Mouse (Mus musculus) liver, embryonic 11.5 days (tissue): ENCODE data around the gene Tesc. TPM values are rescaled to one million over a fixed set of nuclear protein-coding genes. Genes with fewer than 3 reads are reported as not detected.

Source experiments
- ATAC-seq: fragments of 200-750 bp; cut with Nextera tagmentation; replicated peaks from 2 replicates; pipeline ENCODE4 v1.8.0; 2017; ENCODE audit warnings: moderate number of reproducible peaks, mild to moderate bottlenecking, moderate TSS enrichment, moderate library complexity; ENCODE audit not compliant: low FRiP score
- DNase-seq: peaks from one replicate; pipeline ENCODE4 v3.0.0-alpha.2; 2017; ENCODE audit warnings: low spot score
- H3K27ac ChIP-seq: fragments of 300-500 bp; sonication (generic); 2 replicates; pipeline ENCODE4 v1.5.1; 2014; ENCODE audit warnings: mild to moderate bottlenecking, low read depth, low read length, control low read depth
- H3K27me3 ChIP-seq: fragments of 300-500 bp; sonication (generic); replicated peaks from 2 replicates; pipeline ENCODE4 v1.6.1; 2014; ENCODE audit warnings: low read length, mixed read lengths; ENCODE audit not compliant: control insufficient read depth, insufficient read depth
- H3K36me3 ChIP-seq: fragments of 300-500 bp; sonication (generic); 2 replicates; pipeline ENCODE4 v1.6.1; 2014; ENCODE audit warnings: mild to moderate bottlenecking, low read length, moderate library complexity, mixed read lengths; ENCODE audit not compliant: control insufficient read depth, insufficient read depth
- H3K4me1 ChIP-seq: fragments of 300-500 bp; sonication (generic); replicated peaks from 2 replicates; pipeline ENCODE4 v1.6.1; 2014; ENCODE audit warnings: low read length, mixed read lengths; ENCODE audit not compliant: control insufficient read depth, insufficient read depth
- H3K4me2 ChIP-seq: fragments of 300-500 bp; sonication (generic); 2 replicates; pipeline ENCODE4 v1.6.1; 2014; ENCODE audit warnings: mild to moderate bottlenecking, control low read depth, moderate library complexity
- H3K4me3 ChIP-seq: fragments of 300-500 bp; sonication (generic); 2 replicates; pipeline ENCODE4 v1.5.1; 2014; ENCODE audit warnings: low read depth, low read length, control low read depth
- H3K9ac ChIP-seq: fragments of 300-500 bp; sonication (generic); 2 replicates; pipeline ENCODE4 v1.6.1; 2014; ENCODE audit warnings: low read depth, low read length, control low read depth
- H3K9me3 ChIP-seq: fragments of 300-500 bp; sonication (generic); 2 replicates; pipeline ENCODE4 v1.6.1; 2016; ENCODE audit warnings: low read length, inconsistent platforms, mixed read lengths; ENCODE audit not compliant: control insufficient read depth
- WGBS: fragments of 180-500 bp; shearing (Covaris S2); extraction: QIAGEN DNeasy Blood & Tissue Kit; methylation state at CpG from one replicate; pipeline ENCODE4 v1.1.7; 2014; 5-methylcytosine and 5-hydroxymethylcytosine counted together
- polyA plus RNA-seq: library from polyadenylated mRNA; unstranded; fragments of >200 nt; fragmentation: Nextera tagmentation; extraction: Ambion mirVana; gene quantifications from 2 replicates; pipeline ENCODE4 v1.2.1, GENCODE M21; 2014

Gene Tesc
- polyA plus RNA-seq, 1 experiment from 2014 or later: 2.2 TPM

DNA sequence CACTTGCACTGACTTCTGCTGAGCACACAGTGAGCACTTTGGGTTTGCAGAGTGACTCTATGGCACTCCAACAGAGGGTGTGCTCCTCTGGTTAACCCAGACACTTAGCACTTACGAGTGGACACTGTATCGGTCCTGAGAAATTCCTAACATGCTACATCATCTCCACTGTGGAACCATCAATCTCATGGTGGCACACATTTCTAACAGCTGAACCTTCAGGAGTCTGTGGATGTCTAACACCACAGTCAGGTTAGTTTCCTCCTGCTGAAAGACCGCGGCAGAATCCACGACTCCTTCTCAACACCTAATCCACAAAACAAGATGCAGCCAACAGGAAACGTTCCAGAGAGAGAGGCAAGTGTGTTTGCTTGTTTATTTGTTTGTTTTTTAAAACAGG is 51.0 kb downstream of the Tesc start:
- WGBS: 91% methylated on average over 6 of the region's 6 CpGs
- Histone ChIP-seq H3K4me1 (peaks cover 8% of the 10 kb centered on the region), H3K9me3 (no peaks in the 10 kb centered on the region), H3K4me2 (no peak overlapping the region), H3K27ac (no peak overlapping the region), H3K27me3 (no peaks in the 10 kb centered on the region), H3K4me3 (no peak overlapping the region), H3K9ac (no peak overlapping the region), H3K36me3 (peaks cover 24% of the 10 kb centered on the region)
- no peak for ATAC-seq
- no peak for DNase-seq

DNA sequence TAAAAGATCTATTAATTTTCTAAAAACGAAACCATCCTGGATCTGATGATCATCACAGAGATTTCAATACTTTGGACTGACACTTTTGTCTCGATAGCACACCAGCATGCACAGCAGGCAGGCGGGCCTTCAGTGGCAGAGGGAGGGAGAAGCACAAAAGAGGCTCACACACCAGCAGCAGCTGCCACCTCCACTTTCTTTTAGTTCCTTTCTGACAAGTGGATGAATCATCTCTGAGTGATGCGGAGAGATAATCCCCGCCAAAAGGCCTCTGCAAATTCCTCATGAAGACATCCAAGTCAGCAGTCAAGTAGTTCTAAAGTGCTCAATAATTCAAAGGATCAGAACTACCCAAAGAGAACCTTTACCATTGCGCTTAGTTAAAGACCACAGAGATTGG is 51.8 kb downstream of the Tesc start:
- Histone ChIP-seq H3K9ac (no peak overlapping the region), H3K4me3 (no peak overlapping the region), H3K27ac (no peak overlapping the region), H3K27me3 (no peaks in the 10 kb centered on the region), H3K9me3 (no peaks in the 10 kb centered on the region), H3K36me3 (peaks cover 19% of the 10 kb centered on the region), H3K4me1 (peaks cover 8% of the 10 kb centered on the region), H3K4me2 (no peak overlapping the region)
- WGBS: 79% methylated on average over 6 of the region's 6 CpGs
- DNase-seq (no peak), ATAC-seq (no peak)

DNA sequence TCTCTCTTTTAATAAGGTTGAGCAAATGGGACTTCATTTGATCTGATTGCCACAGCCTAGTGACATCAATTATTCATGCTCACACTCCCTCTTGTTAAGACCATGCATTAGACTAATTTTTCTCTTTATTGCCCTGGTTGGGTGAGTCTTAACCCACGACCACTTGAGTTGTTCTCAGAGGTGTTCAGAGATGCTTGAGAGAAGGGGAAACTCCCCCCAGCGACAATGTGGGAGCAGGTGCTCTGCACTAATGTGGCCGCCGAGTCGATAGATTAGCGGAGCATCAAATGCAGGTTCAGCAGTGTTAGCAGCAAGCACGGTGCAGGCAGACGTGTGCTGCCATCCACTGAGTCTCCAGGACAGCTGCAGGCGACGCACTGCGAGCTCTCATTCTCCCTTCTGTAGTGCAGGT is 52.3 kb downstream of the Tesc start:
- H3K4me1 ChIP-seq: peaks cover 8% of the 10 kb centered on the region
- H3K9me3 ChIP-seq: no peaks in the 10 kb centered on the region
- DNase-seq: no peak
- no peaks in the 10 kb centered on the region for H3K27me3 ChIP-seq
- H3K4me3 ChIP-seq: no peak overlapping the region
- peaks cover 19% of the 10 kb centered on the region for H3K36me3 ChIP-seq
- H3K9ac ChIP-seq: no peak overlapping the region
- WGBS: 86% methylated on average over 11 of the region's 11 CpGs
- no peak overlapping the region for H3K27ac ChIP-seq
- no peak for ATAC-seq
- H3K4me2 ChIP-seq: no peak overlapping the region

DNA sequence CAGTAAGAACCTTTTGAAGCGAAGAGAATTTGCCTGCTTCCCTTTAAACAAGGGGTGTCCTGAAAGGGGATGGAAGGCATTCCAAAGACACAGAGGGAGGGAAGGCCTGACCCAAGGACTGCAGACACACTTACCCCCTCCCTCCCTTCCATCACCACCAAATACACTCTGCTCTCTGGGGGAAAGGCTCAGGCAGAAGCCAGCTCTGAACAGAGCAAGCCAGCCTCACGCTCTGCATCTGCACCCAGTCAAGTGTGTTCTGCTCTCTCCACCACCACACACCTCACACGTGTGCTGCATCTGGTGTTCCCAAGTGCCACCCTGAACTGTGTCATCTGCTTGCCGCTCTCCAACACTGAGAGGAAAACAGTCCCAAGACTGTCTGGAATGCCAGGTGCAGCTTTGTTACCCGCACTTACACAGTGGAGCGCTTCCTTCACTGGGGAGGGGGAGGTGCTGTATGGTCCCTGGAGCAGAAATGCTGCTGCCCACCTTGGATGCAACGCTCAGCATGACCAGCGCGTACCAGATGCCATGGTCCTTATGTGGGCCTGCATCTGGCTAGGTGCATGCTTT is 53.9 kb downstream of the Tesc start:
- H3K36me3 ChIP-seq: peaks cover 12% of the 10 kb centered on the region
- no peak for DNase-seq
- ATAC-seq: no peak
- H3K4me3 ChIP-seq: no peak overlapping the region
- H3K4me1 ChIP-seq: peaks cover 8% of the 10 kb centered on the region
- no peaks in the 10 kb centered on the region for H3K9me3 ChIP-seq
- H3K27me3 ChIP-seq: no peaks in the 10 kb centered on the region
- 90% methylated on average over 9 of the region's 9 CpGs for WGBS
- no peak overlapping the region for H3K27ac ChIP-seq
- no peak overlapping the region for H3K9ac ChIP-seq
- no peak overlapping the region for H3K4me2 ChIP-seq

DNA sequence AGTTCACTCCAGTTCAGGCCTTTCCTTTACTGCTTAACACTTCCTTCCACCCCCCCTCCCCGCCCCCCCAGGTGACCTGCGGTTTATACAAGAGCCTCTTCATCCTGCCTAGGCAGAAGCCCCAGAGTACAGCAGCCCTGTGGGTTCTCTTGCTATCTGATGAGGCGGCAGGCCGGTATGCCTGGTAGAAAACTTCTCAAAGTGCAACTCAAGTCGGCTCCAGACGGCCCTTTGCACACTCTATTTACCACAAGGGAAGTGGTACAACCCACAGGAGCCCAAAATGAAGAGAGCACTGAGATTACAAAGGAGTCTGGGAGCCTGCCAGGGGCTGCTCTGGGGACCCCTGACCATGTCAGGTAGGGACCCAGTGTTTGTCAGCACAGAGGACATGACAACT is 54.5 kb downstream of the Tesc start:
- Histone ChIP-seq H3K36me3 (peaks cover 11% of the 10 kb centered on the region), H3K4me2 (no peak overlapping the region), H3K9ac (no peak overlapping the region), H3K27ac (no peak overlapping the region), H3K9me3 (no peaks in the 10 kb centered on the region), H3K4me3 (no peak overlapping the region), H3K27me3 (no peaks in the 10 kb centered on the region), H3K4me1 (peaks cover 8% of the 10 kb centered on the region)
- ATAC-seq (no peak), DNase-seq (no peak)
- WGBS: 45% methylated on average over 6 of the region's 6 CpGs

DNA sequence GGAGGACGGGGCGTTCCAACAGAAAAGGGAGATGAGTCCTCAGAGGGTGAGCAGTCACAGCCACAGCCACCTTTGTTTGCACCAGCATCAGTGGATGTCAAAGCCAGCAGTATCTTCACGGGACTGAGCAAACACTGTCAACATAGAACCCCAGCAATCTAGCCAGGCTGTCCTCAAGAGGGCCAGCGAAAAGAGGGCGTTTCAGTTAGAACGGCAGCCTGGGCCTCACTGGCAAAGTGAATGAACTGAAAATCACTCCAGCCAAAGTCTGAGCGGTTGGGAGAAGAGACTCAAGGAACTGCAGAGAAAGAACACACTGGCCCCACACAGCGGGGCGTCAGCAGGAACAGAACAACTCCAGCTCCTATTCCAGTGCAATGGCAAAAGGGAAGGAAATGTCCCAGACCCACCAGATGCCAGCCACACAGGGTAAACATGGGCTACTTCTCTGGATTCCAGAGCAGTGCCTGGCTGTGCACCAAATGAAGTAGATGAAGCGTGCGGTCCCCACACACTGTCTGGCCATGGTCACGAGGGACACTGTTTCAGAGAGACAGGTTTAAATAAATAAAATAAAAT is 55.6 kb downstream of the Tesc start:
- no peak overlapping the region for H3K4me3 ChIP-seq
- WGBS: 76% methylated on average over 12 of the region's 12 CpGs
- no peak for ATAC-seq
- no peaks in the 10 kb centered on the region for H3K9me3 ChIP-seq
- no peak overlapping the region for H3K27ac ChIP-seq
- H3K4me2 ChIP-seq: no peak overlapping the region
- H3K27me3 ChIP-seq: no peaks in the 10 kb centered on the region
- DNase-seq: no peak
- H3K9ac ChIP-seq: no peak overlapping the region
- H3K4me1 ChIP-seq: peaks cover 8% of the 10 kb centered on the region
- H3K36me3 ChIP-seq: peaks cover 7% of the 10 kb centered on the region; the same call in 1 of the 2 replicates

DNA sequence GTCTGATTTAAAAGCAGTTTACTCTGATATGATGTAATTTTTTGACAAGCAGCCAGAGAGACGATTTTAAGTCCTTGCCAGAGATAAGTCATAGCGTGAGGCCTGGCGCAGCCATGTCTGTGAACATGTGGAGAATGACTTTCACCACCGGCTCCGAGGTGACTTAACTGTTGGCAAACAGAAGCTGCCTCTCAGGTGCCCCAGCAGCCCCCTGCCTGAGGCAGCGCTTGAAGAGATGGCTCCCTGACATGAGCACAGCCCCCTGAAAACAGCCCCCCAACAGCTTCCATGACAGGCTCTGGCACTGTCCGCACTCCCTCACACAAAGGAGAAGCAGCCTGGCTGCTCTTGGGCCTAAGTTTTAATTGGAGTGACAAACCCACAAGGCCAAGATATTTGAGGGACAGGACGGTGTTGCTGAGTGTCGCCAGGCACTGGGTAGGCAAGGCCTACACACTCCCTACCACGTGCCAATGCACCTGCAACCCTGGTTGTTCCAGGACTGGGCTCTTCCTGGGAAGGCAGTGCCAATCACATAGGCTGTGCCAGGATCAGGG is 56.7 kb downstream of the Tesc start:
- 79% methylated on average over 10 of the region's 10 CpGs for WGBS
- H3K4me2 ChIP-seq: no peak overlapping the region
- ATAC-seq: no peak
- DNase-seq: no peak
- H3K9ac ChIP-seq: no peak overlapping the region
- H3K36me3 ChIP-seq: peaks cover 8% of the 10 kb centered on the region; the same call in 1 of the 2 replicates
- peaks cover 8% of the 10 kb centered on the region for H3K4me1 ChIP-seq
- no peak overlapping the region for H3K27ac ChIP-seq
- H3K27me3 ChIP-seq: no peaks in the 10 kb centered on the region
- no peak overlapping the region for H3K4me3 ChIP-seq
- no peaks in the 10 kb centered on the region for H3K9me3 ChIP-seq

DNA sequence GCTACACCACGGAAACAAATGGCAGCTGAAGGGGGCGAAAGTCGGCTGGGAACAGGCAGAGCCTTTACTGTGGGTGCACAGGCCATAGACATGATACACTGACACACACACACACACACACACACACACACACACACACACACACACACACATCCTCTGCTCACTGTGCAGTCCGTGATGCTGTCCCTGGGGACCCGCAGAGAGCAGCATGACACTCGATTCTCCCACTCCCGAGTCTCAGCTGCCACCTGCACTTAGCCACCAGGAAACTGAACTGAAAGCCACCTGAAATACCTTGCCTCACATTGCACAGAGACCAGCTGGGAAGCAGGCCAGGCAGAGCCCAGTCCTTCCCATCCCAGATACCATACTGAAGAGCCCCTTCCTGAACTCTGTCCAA is 57.8 kb downstream of the Tesc start:
- Histone ChIP-seq H3K27me3 (no peaks in the 10 kb centered on the region), H3K4me3 (no peak overlapping the region), H3K36me3 (peaks cover 7% of the 10 kb centered on the region; the same call in 1 of the 2 replicates), H3K4me2 (no peak overlapping the region), H3K9me3 (no peaks in the 10 kb centered on the region), H3K4me1 (peaks cover 8% of the 10 kb centered on the region), H3K9ac (no peak overlapping the region), H3K27ac (no peak overlapping the region)
- WGBS: 83% methylated on average over 7 of the region's 7 CpGs
- ATAC-seq: no peak
- no peak for DNase-seq

DNA sequence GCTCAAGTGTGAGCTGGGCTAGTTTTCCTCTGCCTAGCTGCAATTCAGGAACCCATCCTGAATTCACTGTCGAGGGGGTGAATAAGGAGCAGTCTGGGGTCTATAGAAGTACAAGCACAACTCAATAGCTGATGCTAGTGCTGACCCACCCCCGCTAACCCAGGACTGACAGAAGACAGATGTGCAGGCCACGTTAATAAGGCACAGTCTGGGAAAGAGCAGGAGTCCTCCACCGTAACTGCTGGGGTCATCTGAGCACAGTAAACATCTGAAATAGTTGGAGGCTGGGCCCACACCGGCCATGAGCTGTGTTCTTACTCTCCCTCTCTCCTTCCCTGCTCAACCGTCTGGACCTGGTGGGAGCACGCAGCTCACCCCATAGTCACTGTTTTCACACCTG is 59.4 kb downstream of the Tesc start:
- WGBS: 65% methylated on average over 7 of the region's 7 CpGs
- ATAC-seq (no peak), DNase-seq (no peak)
- Histone ChIP-seq H3K9me3 (no peaks in the 10 kb centered on the region), H3K4me1 (peaks cover 8% of the 10 kb centered on the region), H3K27ac (no peak overlapping the region), H3K27me3 (no peaks in the 10 kb centered on the region), H3K4me3 (no peak overlapping the region), H3K36me3 (peaks cover 18% of the 10 kb centered on the region), H3K4me2 (no peak overlapping the region), H3K9ac (no peak overlapping the region)
